Comparison of ENCODE assay signal across 22 mouse cellular contexts in the genomic region with DNA sequence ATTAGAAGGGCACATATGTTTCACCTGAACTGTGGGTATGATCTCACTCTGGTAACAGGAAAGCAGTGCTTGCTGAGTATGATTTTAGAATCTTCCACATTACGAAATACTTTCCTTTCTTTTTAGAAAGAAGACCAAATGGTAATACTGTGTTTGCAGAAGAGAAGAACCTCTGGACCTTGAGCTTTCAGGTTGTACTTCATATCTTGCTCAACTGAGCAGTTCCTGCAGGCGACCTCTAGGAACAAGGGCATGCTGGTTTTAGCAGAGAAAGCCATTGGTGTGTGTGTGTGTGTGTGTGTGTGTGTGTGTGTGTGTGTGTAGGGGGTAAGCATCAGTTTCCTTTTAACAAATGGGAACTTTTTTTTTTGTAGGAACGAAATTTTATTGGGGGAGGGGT.
DNase-seq lines count a peak whose midpoint lies in the region; ATAC-seq and TF ChIP-seq lines count a peak whose summit lies in the region.
"Had no signal": no experiment of that assay in that cellular context is flagged by ENCODE, and none has a peak within 500 bp of the region (broad histone marks: within the 10 kb centered on the region; RNA-seq: fewer than 3 reads in every experiment).

No protein-coding gene starts in this region.

- WGBS in liver, adult 2 months = 26% methylated on average over 3 of the region's 3 CpGs
- whole genome bisulfite sequencing in liver, embryonic 11.5 days = 60% methylated on average over 3 of the region's 3 CpGs
- WGBS in liver, embryonic 16.5 days (ENCODE audit: insufficient replicate concordance) = 34% methylated on average over 3 of the region's 3 CpGs
- WGBS in liver, postnatal 0 days (ENCODE audit: insufficient replicate concordance) = 45% methylated on average over 3 of the region's 3 CpGs
- 48% methylated on average over 3 of the region's 3 CpGs for WGBS in liver, embryonic 12.5 days (ENCODE audit: insufficient replicate concordance)

- TF ChIP-seq POLR2A in liver, adult 2 months (IDR thresholded peaks at IDR 0.05; ENCODE audit: extremely low read depth, insufficient read depth, low read length) = no peak

- DNase-seq in layer of hippocampus, adult 2 months (ENCODE audit: low spot score in 2 of 2) = no peak
- no peak for DNase-seq in layer of hippocampus, postnatal 36 days
- peak; percentile 97 for DNase-seq in liver, adult 2 months (ENCODE audit: extremely low read depth, low read depth, low spot score)
- DNase-seq in liver, embryonic 11.5 days (ENCODE audit: low spot score) = no peak
- DNase-seq in liver = no peak
- DNase-seq in liver, postnatal 0 days = no peak
- DNase-seq: adrenal gland, adult 2 months; adrenal gland, adult 8-10 months; adrenal gland, postnatal 10 days; adrenal gland, postnatal 14 days; adrenal gland, postnatal 25 days; adrenal gland, postnatal 36 days; B cell, adult 2 months; cerebellum, adult 11 months; cerebellum, adult 11-12 months had no signal

- H3K9me3 ChIP-seq in liver, embryonic 11.5 days (ENCODE audit: control insufficient read depth, low read length) = no peaks in the 10 kb centered on the region
- no peaks in the 10 kb centered on the region for H3K9me3 ChIP-seq in liver, embryonic 16.5 days (replicated peaks; ENCODE audit: control insufficient read depth, low read length)
- H3K9me3 ChIP-seq in liver, postnatal 0 days (ENCODE audit: low read length) = no peaks in the 10 kb centered on the region
- no peaks in the 10 kb centered on the region for H3K9me3 ChIP-seq in liver, embryonic 12.5 days (replicated peaks)

- peaks cover 7% of the 10 kb centered on the region for H3K4me1 ChIP-seq in liver, adult 2 months (ENCODE audit: control insufficient read depth, insufficient read depth, low read length)
- H3K4me1 ChIP-seq in liver, embryonic 11.5 days (replicated peaks; ENCODE audit: control insufficient read depth, insufficient read depth, low read length) = no peaks in the 10 kb centered on the region
- no peaks in the 10 kb centered on the region for H3K4me1 ChIP-seq in liver, embryonic 16.5 days (ENCODE audit: control insufficient read depth, low read depth, low read length)
- H3K4me1 ChIP-seq in liver, postnatal 0 days (ENCODE audit: insufficient read depth) = no peaks in the 10 kb centered on the region; the same call in 1 of the 2 replicates
- H3K4me1 ChIP-seq in liver, embryonic 12.5 days = no peaks in the 10 kb centered on the region

- no peak overlapping the region for H3K4me2 ChIP-seq in liver, embryonic 11.5 days
- H3K4me2 ChIP-seq in liver, embryonic 16.5 days (ENCODE audit: low read depth, low read length) = no peak overlapping the region
- no peak overlapping the region for H3K4me2 ChIP-seq in liver, postnatal 0 days (ENCODE audit: low read depth, low read length)
- H3K4me2 ChIP-seq in liver, embryonic 12.5 days = no peak overlapping the region

- TF ChIP-seq EP300 in liver, postnatal 0 days (IDR thresholded peaks at IDR 0.05; ENCODE audit: low read depth) = no peak

- H3K4me3 ChIP-seq in layer of hippocampus, adult 2 months = no peak overlapping the region
- no peak overlapping the region for H3K4me3 ChIP-seq in liver, adult 2 months (ENCODE audit: insufficient read depth, low read depth, low read length)
- H3K4me3 ChIP-seq in liver, embryonic 11.5 days (ENCODE audit: low read depth, low read length) = no peak overlapping the region
- no peak overlapping the region for H3K4me3 ChIP-seq in liver, embryonic 16.5 days (ENCODE audit: low read depth, low read length)
- H3K4me3 ChIP-seq in liver, postnatal 0 days (ENCODE audit: low read depth, low read length) = no peak overlapping the region
- no peak overlapping the region for H3K4me3 ChIP-seq in liver, embryonic 12.5 days

- H3K27ac ChIP-seq in layer of hippocampus, adult 2 months = peak overlapping the region; percentile 90
- H3K27ac ChIP-seq in liver, adult 2 months (replicated peaks; ENCODE audit: insufficient read depth, low read depth, low read length) = peak overlapping the region; percentile 23; the same call in 1 of the 2 replicates
- no peak overlapping the region for H3K27ac ChIP-seq in liver, embryonic 11.5 days (ENCODE audit: low read depth, low read length)
- no peak overlapping the region for H3K27ac ChIP-seq in liver, embryonic 16.5 days (ENCODE audit: low read length)
- no peak overlapping the region for H3K27ac ChIP-seq in liver, postnatal 0 days (ENCODE audit: low read depth)
- H3K27ac ChIP-seq in liver, embryonic 12.5 days = no peak overlapping the region

- TF ChIP-seq CTCF in layer of hippocampus, adult 2 months (conservative IDR thresholded peaks at IDR 0.05) = no peak
- no peak for TF ChIP-seq CTCF in liver, adult 2 months (IDR thresholded peaks at IDR 0.05; ENCODE audit: low read depth, low read length)
- no peak for TF ChIP-seq CTCF in liver, postnatal 0 days (IDR thresholded peaks at IDR 0.05; ENCODE audit: low read depth)

- no peak for ATAC-seq in liver, embryonic 11.5 days (replicated peaks; ENCODE audit: low FRiP score)
- ATAC-seq in liver, embryonic 16.5 days (ENCODE audit: low read depth) = peak; percentile 45; the same call in 1 of the 2 replicates
- ATAC-seq in liver, postnatal 0 days = peak; percentile 54; the same call in 1 of the 2 replicates
- no peak for ATAC-seq in liver, embryonic 12.5 days
- ATAC-seq: activated CD4-positive, CD25-positive, alpha-beta regulatory T cell, adult 4 months; CD4-positive, CD25-positive, alpha-beta regulatory T cell, adult 4 months; Patski had no signal

- no peak overlapping the region for H3K9ac ChIP-seq in liver, adult 2 months (ENCODE audit: low read depth, low read length)
- no peak overlapping the region for H3K9ac ChIP-seq in liver, embryonic 11.5 days (ENCODE audit: low read depth, low read length)
- no peak overlapping the region for H3K9ac ChIP-seq in liver, embryonic 16.5 days (ENCODE audit: low read depth, low read length)
- H3K9ac ChIP-seq in liver, postnatal 0 days (replicated peaks) = no peak overlapping the region
- H3K9ac ChIP-seq in liver, embryonic 12.5 days = no peak overlapping the region

- no peaks in the 10 kb centered on the region for H3K36me3 ChIP-seq in liver, adult 2 months (ENCODE audit: control insufficient read depth, insufficient read depth, low read length)
- H3K36me3 ChIP-seq in liver, embryonic 11.5 days (ENCODE audit: control insufficient read depth, insufficient read depth, low read length) = no peaks in the 10 kb centered on the region
- H3K36me3 ChIP-seq in liver, embryonic 16.5 days (ENCODE audit: control insufficient read depth, insufficient read depth) = no peaks in the 10 kb centered on the region
- no peaks in the 10 kb centered on the region for H3K36me3 ChIP-seq in liver, postnatal 0 days (replicated peaks; ENCODE audit: insufficient read depth, low read length)
- no peaks in the 10 kb centered on the region for H3K36me3 ChIP-seq in liver, embryonic 12.5 days
- H3K36me3 ChIP-seq: G1E had no signal

- no peaks in the 10 kb centered on the region for H3K79me2 ChIP-seq in liver, adult 2 months (ENCODE audit: control insufficient read depth, insufficient read depth, low read length)

- H3K27me3 ChIP-seq in liver, adult 2 months (ENCODE audit: control insufficient read depth, insufficient read depth, low read length) = no peaks in the 10 kb centered on the region
- no peaks in the 10 kb centered on the region for H3K27me3 ChIP-seq in liver, embryonic 11.5 days (replicated peaks; ENCODE audit: control insufficient read depth, insufficient read depth, low read length)
- H3K27me3 ChIP-seq in liver, embryonic 16.5 days (ENCODE audit: control insufficient read depth, insufficient read depth, low read depth, low read length) = no peaks in the 10 kb centered on the region
- no peaks in the 10 kb centered on the region for H3K27me3 ChIP-seq in liver, postnatal 0 days (ENCODE audit: insufficient read depth, low read length)
- no peaks in the 10 kb centered on the region for H3K27me3 ChIP-seq in liver, embryonic 12.5 days (replicated peaks)
- H3K27me3 ChIP-seq: CH12.LX, Patski had no signal

Comparison
In these comparisons a context has a peak if more than half of its experiments do, and no peak if none do; other contexts are left out.
1. H3K27ac ChIP-seq: peak in layer of hippocampus, adult 2 months (single experiment) and liver, adult 2 months (single experiment); none in liver, embryonic 11.5 days (single experiment), liver, embryonic 16.5 days (single experiment), liver, postnatal 0 days (single experiment) and liver, embryonic 12.5 days (single experiment).
2. ATAC-seq: peak in liver, embryonic 16.5 days (single experiment) and liver, postnatal 0 days (single experiment); none in liver, embryonic 11.5 days (single experiment) and liver, embryonic 12.5 days (single experiment).